Mouse (Mus musculus) forebrain, embryonic 14.5 days (tissue): ENCODE results near the gene Ptpn23. TPM values are rescaled to one million over a fixed set of nuclear protein-coding genes. Genes with fewer than 3 reads are reported as not detected.
A peak's percentile ranks its signal among the peaks of the same experiment; 100 is the strongest.
"Not testable (repeated sequence)": the region's sequence is repeated elsewhere in the genome, so short reads cannot be mapped to it uniquely, and the experiment has no call there.

Experiments used
- ATAC-seq: fragments of 200-750 bp; cut with Nextera tagmentation; 2 replicates; pipeline ENCODE4 v1.8.0; 2017; ENCODE audit warnings: mild to moderate bottlenecking, moderate library complexity
- DNase-seq: peaks from one replicate; pipeline ENCODE4 v3.0.0-alpha.2; 2015; ENCODE audit warnings: low spot score
- H3K27ac ChIP-seq: fragments of 300-500 bp; sonication (generic); 2 replicates; pipeline ENCODE4 v1.5.1; 2014; ENCODE audit warnings: low read depth, mild to moderate bottlenecking, control low read depth, low read length, moderate library complexity
- H3K27me3 ChIP-seq: fragments of 300-500 bp; sonication (generic); replicated peaks from 2 replicates; pipeline ENCODE4 v1.6.1; 2014; ENCODE audit warnings: low read length, control low read depth, mixed read lengths; ENCODE audit not compliant: control insufficient read depth, insufficient read depth
- H3K36me3 ChIP-seq: fragments of 300-500 bp; sonication (generic); 2 replicates; pipeline ENCODE4 v1.6.1; 2014; ENCODE audit warnings: low read length, control low read depth; ENCODE audit not compliant: control insufficient read depth, insufficient read depth
- H3K4me1 ChIP-seq: fragments of 300-500 bp; sonication (generic); 2 replicates; pipeline ENCODE4 v1.6.1; 2014; ENCODE audit warnings: antibody characterized with exemption, low read length, control low read depth; ENCODE audit not compliant: control insufficient read depth, insufficient read depth
- H3K4me2 ChIP-seq: fragments of 300-500 bp; sonication (generic); 2 replicates; pipeline ENCODE4 v1.6.1; 2014; ENCODE audit warnings: mild to moderate bottlenecking, control low read depth, low read length
- H3K4me3 ChIP-seq: fragments of 300-500 bp; sonication (generic); 2 replicates; pipeline ENCODE4 v1.5.1; 2014; ENCODE audit warnings: low read depth, low read length, control low read depth
- H3K9ac ChIP-seq: fragments of 300-500 bp; sonication (generic); 2 replicates; pipeline ENCODE4 v1.6.1; 2014; ENCODE audit warnings: mild to moderate bottlenecking, low read length, control low read depth, moderate library complexity
- H3K9me3 ChIP-seq: fragments of 300-500 bp; sonication (generic); replicated peaks from 2 replicates; pipeline ENCODE4 v1.6.1; 2016; ENCODE audit warnings: low read length, control low read depth, mixed read lengths; ENCODE audit not compliant: control insufficient read depth
- WGBS: fragments of 180-500 bp; shearing (Covaris S2); extraction: QIAGEN DNeasy Blood & Tissue Kit; methylation state at CpG from one replicate; pipeline ENCODE4 v1.1.7; 2014; 5-methylcytosine and 5-hydroxymethylcytosine counted together
- polyA plus RNA-seq: library from polyadenylated mRNA; unstranded; fragments of >200 nt; fragmentation: Nextera tagmentation; extraction: Ambion mirVana; gene quantifications from 2 replicates; pipeline ENCODE4 v1.2.1, GENCODE M21; 2014

Gene Ptpn23
- polyA plus RNA-seq, 1 experiment from 2014 or later = 13.1 TPM

GRCm38 (mm10) chr9:110419511-110420112 lies 11.6 kb upstream of the Ptpn23 start, which contains the start of gene Ngp:
Gene Ngp, plus strand, starts transcription at chr9:110419747.
- no peaks in the 10 kb centered on the region for H3K9me3 ChIP-seq
- H3K9ac ChIP-seq = no peak within 1 kb of the TSS
- no peak within 1 kb of the TSS for H3K27ac ChIP-seq
- DNase-seq (no peak), ATAC-seq (no peak)
- no peak within 1 kb of the TSS for H3K4me2 ChIP-seq
- H3K4me1 ChIP-seq = no peaks in the 10 kb centered on the region
- no peaks in the 10 kb centered on the region for H3K36me3 ChIP-seq
- H3K27me3 ChIP-seq = no peaks in the 10 kb centered on the region
- 88% methylated on average over 12 of the region's 12 CpGs for WGBS
- no peak within 1 kb of the TSS for H3K4me3 ChIP-seq

GRCm38 (mm10) chr9:110413785-110414184 lies 5.8 kb upstream of the Ptpn23 start:
- Histone ChIP-seq H3K9ac (no peak overlapping the region), H3K4me2 (no peak overlapping the region), H3K4me3 (no peak overlapping the region), H3K27me3 (no peaks in the 10 kb centered on the region), H3K9me3 (no peaks in the 10 kb centered on the region), H3K27ac (no peak overlapping the region), H3K36me3 (no peaks in the 10 kb centered on the region), H3K4me1 (no peaks in the 10 kb centered on the region)
- no peak for ATAC-seq
- DNase-seq = peak; percentile 46
- WGBS = 55% methylated on average over 9 of the region's 9 CpGs

GRCm38 (mm10) chr9:110412926-110413325 lies 4.9 kb upstream of the Ptpn23 start:
- no peak overlapping the region for H3K9ac ChIP-seq
- 76% methylated on average over 7 of the region's 7 CpGs for WGBS
- H3K27me3 ChIP-seq = no peaks in the 10 kb centered on the region
- peak; percentile 14 for DNase-seq
- no peaks in the 10 kb centered on the region for H3K4me1 ChIP-seq
- no peak for ATAC-seq
- H3K36me3 ChIP-seq = no peaks in the 10 kb centered on the region
- H3K4me2 ChIP-seq = no peak overlapping the region
- no peak overlapping the region for H3K27ac ChIP-seq
- H3K4me3 ChIP-seq = no peak overlapping the region
- H3K9me3 ChIP-seq = no peaks in the 10 kb centered on the region

GRCm38 (mm10) chr9:110410908-110411887 lies 3.2 kb upstream of the Ptpn23 start:
- Histone ChIP-seq H3K9me3 (no peaks in the 10 kb centered on the region), H3K4me1 (peaks cover 5% of the 10 kb centered on the region), H3K27ac (no peak overlapping the region), H3K4me2 (no peak overlapping the region), H3K4me3 (no peak overlapping the region), H3K36me3 (no peaks in the 10 kb centered on the region), H3K9ac (no peak overlapping the region), H3K27me3 (no peaks in the 10 kb centered on the region)
- ATAC-seq (no peak), DNase-seq (peak; percentile 79)
- 40% methylated on average over 6 of the region's 6 CpGs for WGBS

GRCm38 (mm10) chr9:110407311-110408098 lies 508 bp downstream of the Ptpn23 start:
- H3K4me2 ChIP-seq = peak overlapping the region; percentile 82
- no peak for DNase-seq
- H3K9ac ChIP-seq = peak overlapping the region; percentile 91
- peaks cover 5% of the 10 kb centered on the region for H3K4me1 ChIP-seq
- under 1% methylated on average over 39 of the region's 41 CpGs for WGBS
- no peaks in the 10 kb centered on the region for H3K27me3 ChIP-seq
- H3K4me3 ChIP-seq = peak overlapping the region; percentile 82
- ATAC-seq = peak; percentile 76
- no peaks in the 10 kb centered on the region for H3K36me3 ChIP-seq
- peak overlapping the region; percentile 28; the same call in 1 of the 2 replicates for H3K27ac ChIP-seq
- H3K9me3 ChIP-seq = no peaks in the 10 kb centered on the region

GRCm38 (mm10) chr9:110403240-110403639 lies 4.8 kb downstream of the Ptpn23 start:
- not testable (repeated sequence) for H3K9ac ChIP-seq, H3K4me2 ChIP-seq, ATAC-seq, H3K4me1 ChIP-seq, H3K9me3 ChIP-seq, H3K27me3 ChIP-seq, H3K36me3 ChIP-seq, H3K27ac ChIP-seq, H3K4me3 ChIP-seq, DNase-seq
- WGBS = 82% methylated on average over 4 of the region's 4 CpGs

GRCm38 (mm10) chr9:110402731-110403130 lies 5.3 kb downstream of the Ptpn23 start:
- Histone ChIP-seq H3K27me3 (no peaks in the 10 kb centered on the region), H3K4me2 (no peak overlapping the region), H3K9ac (no peak overlapping the region), H3K4me1 (peaks cover 5% of the 10 kb centered on the region), H3K36me3 (peaks cover 9% of the 10 kb centered on the region), H3K27ac (no peak overlapping the region), H3K9me3 (no peaks in the 10 kb centered on the region), H3K4me3 (no peak overlapping the region)
- ATAC-seq (no peak), DNase-seq (no peak)
- WGBS = 98% methylated on average over 2 of the region's 2 CpGs

- peaks cover 26% of the 10 kb centered on the region for H3K36me3 ChIP-seq
- H3K27ac ChIP-seq = no peak overlapping the region
- H3K4me3 ChIP-seq = no peak overlapping the region
- no peak for DNase-seq
- no peak for ATAC-seq
- no peak overlapping the region for H3K4me2 ChIP-seq
- H3K4me1 ChIP-seq = no peaks in the 10 kb centered on the region
- WGBS = 91% methylated on average over 5 of the region's 5 CpGs
- H3K27me3 ChIP-seq = no peaks in the 10 kb centered on the region
- no peak overlapping the region for H3K9ac ChIP-seq
- H3K9me3 ChIP-seq = no peaks in the 10 kb centered on the region
Measured at GRCm38 (mm10) chr9:110400650-110401049, 7.4 kb downstream of the Ptpn23 start.
